Mouse (Mus musculus) neural tube, embryonic 12.5 days (tissue): Measurements from ENCODE around the gene 9330182O14Rik. TPM values are rescaled to one million over a fixed set of nuclear protein-coding genes. Genes with fewer than 3 reads are reported as not detected.

Experiments
- ATAC-seq: fragments of 200-750 bp; cut with Nextera tagmentation; 2 replicates; pipeline ENCODE4 v1.8.0; 2017; ENCODE audit warnings: low read depth, mild to moderate bottlenecking, moderate TSS enrichment, moderate library complexity; ENCODE audit not compliant: low FRiP score
- H3K27ac ChIP-seq: fragments of 300-500 bp; sonication (generic); 2 replicates; pipeline ENCODE4 v1.5.1; 2016
- H3K27me3 ChIP-seq: fragments of 300-500 bp; sonication (generic); replicated peaks from 2 replicates; pipeline ENCODE4 v1.6.1; 2016; ENCODE audit warnings: mild to moderate bottlenecking
- H3K36me3 ChIP-seq: fragments of 300-500 bp; sonication (generic); 2 replicates; pipeline ENCODE4 v1.6.1; 2016; ENCODE audit warnings: mild to moderate bottlenecking
- H3K4me1 ChIP-seq: fragments of 300-500 bp; sonication (generic); 2 replicates; pipeline ENCODE4 v1.6.1; 2016
- H3K4me2 ChIP-seq: fragments of 300-500 bp; sonication (generic); replicated peaks from 2 replicates; pipeline ENCODE4 v1.6.1; 2016; ENCODE audit warnings: mild to moderate bottlenecking
- H3K4me3 ChIP-seq: fragments of 300-500 bp; sonication (generic); 2 replicates; pipeline ENCODE4 v1.5.1; 2016
- H3K9ac ChIP-seq: fragments of 300-500 bp; sonication (generic); 2 replicates; pipeline ENCODE4 v1.6.1; 2016; ENCODE audit warnings: mild to moderate bottlenecking
- H3K9me3 ChIP-seq: fragments of 300-500 bp; sonication (generic); 2 replicates; pipeline ENCODE4 v1.6.1; 2016; ENCODE audit warnings: mild to moderate bottlenecking
- WGBS: fragments of 180-500 bp; shearing (Covaris S2); methylation state at CpG from one replicate; pipeline ENCODE4 v1.1.7; 2016; 5-methylcytosine and 5-hydroxymethylcytosine counted together
- microRNA-seq: library from miRNA; unstranded; fragments of <30 nt; microRNA quantifications from one replicate; pipeline ENCODE4, GENCODE M21; 2017
- polyA plus RNA-seq: library from polyadenylated mRNA; unstranded; fragments of >200 nt; fragmentation: Nextera tagmentation; extraction: Ambion mirVana; gene quantifications from 2 replicates; pipeline ENCODE4 v1.2.1, GENCODE M21; 2016

Gene 9330182O14Rik
- polyA plus RNA-seq, 1 experiment from 2014 or later = not detected

DNA sequence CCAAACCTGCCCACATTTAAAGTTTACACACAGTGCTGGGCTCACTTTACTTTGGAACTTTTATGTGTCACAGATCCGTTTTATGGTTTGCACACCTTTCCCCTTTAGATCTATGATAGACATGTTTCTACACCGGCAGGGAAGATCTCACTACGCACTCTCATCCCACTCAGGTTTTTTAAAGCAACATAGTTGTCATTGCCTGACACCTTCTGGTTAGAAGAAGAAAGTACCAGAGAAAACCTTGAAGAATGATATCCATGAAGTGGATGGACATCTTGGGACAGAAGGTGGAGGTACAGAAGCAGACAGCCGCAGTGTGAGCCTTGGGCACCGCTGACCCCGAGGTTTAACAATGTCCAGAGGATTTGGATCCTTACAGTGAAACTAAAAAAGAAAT is 23.5 kb downstream of the 9330182O14Rik start:
- no peaks in the 10 kb centered on the region for H3K27me3 ChIP-seq
- H3K36me3 ChIP-seq = no peaks in the 10 kb centered on the region
- no peaks in the 10 kb centered on the region for H3K9me3 ChIP-seq
- H3K27ac ChIP-seq = no peak overlapping the region
- no peak for ATAC-seq
- H3K4me1 ChIP-seq = no peaks in the 10 kb centered on the region
- 95% methylated on average over 6 of the region's 6 CpGs for WGBS
- no peak overlapping the region for H3K4me3 ChIP-seq
- no peak overlapping the region for H3K4me2 ChIP-seq
- H3K9ac ChIP-seq = no peak overlapping the region

DNA sequence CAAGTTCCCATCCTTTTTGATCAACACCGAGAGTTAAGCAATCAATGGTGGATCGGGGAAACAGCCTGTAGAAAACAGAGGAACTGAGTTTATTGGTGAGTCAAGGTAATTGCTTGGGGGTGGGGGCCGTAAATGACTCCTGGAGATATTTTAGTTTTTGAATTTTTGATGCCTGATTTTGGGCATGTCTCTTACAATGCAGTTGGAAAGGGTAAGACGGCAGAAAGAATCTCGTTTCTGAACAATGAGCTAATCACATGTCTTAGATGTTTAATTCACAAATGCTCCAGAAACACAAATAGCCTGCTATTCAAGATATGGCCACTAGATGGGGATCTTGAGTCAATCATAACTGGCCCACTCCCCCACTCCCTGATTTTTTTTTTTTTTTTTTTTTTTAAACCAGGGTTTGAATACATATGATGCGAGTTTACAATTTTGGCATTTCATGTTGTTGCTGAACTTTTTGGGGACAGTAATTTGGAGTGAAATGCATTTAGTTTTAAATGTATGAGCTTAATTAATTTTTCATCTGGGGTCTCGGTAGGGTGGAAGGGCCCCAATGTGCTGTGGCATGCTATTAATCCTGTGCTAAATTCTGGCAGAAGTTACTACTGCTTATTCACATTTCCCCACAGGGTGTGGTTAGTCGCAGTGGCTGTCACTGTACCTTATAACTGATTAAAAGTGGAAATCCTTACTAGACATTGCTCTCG is 32.6 kb downstream of the 9330182O14Rik start:
- no peaks in the 10 kb centered on the region; the same call in 1 of the 2 replicates for H3K4me1 ChIP-seq
- H3K9ac ChIP-seq = no peak overlapping the region
- no peak overlapping the region for H3K4me2 ChIP-seq
- no peaks in the 10 kb centered on the region for H3K27me3 ChIP-seq
- ATAC-seq = peak; percentile 30; the same call in 1 of the 2 replicates
- H3K4me3 ChIP-seq = no peak overlapping the region
- H3K36me3 ChIP-seq = no peaks in the 10 kb centered on the region
- WGBS = 32% methylated on average over 9 of the region's 9 CpGs
- H3K9me3 ChIP-seq = no peaks in the 10 kb centered on the region
- H3K27ac ChIP-seq = no peak overlapping the region

DNA sequence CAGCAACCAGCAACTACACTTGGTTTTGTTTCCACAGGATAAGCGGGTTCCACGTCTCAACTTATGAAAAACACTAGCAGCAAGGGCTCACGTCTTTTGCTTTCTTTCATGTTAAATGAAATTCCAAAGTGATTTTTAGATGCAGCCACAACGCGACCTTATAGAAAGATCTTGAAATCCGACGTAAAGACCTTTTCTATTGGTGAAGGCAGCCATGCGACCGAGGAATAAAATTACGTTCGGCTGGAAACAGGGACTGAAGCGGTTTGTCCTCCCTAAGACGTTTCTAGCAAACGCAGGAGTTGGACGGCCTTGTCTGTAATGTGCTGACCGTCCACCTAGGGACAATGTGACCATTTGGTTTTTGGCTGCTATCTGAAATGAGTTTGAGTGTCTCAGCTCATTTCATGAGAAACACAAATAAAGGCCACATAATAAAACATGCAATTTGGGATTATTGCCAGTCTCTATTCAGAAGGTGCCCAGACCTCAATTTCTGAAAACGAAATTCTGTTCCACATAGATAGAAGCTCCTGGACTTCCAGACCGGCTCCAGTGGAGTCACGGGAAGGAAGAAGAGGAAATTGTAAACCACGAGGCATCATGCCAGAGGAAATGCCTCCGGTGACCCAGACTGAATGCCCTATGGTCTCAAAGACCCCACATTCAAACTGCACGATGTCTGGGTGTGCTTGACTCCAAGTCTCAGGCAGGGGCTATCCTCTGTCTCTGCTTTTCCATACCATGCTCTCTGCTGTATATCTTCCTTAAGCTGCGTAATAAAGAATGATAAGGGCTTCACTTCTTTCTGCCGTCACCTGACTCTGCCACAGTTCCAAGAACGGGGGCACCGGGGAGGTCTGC is 33.3 kb downstream of the 9330182O14Rik start:
- no peaks in the 10 kb centered on the region; the same call in 1 of the 2 replicates for H3K4me1 ChIP-seq
- no peak overlapping the region for H3K4me3 ChIP-seq
- ATAC-seq = no peak
- 69% methylated on average over 26 of the region's 26 CpGs for WGBS
- H3K36me3 ChIP-seq = no peaks in the 10 kb centered on the region
- H3K27ac ChIP-seq = no peak overlapping the region
- no peak overlapping the region for H3K9ac ChIP-seq
- no peaks in the 10 kb centered on the region for H3K9me3 ChIP-seq
- H3K27me3 ChIP-seq = no peaks in the 10 kb centered on the region
- H3K4me2 ChIP-seq = peak overlapping the region; percentile 10; the same call in 1 of the 2 replicates

DNA sequence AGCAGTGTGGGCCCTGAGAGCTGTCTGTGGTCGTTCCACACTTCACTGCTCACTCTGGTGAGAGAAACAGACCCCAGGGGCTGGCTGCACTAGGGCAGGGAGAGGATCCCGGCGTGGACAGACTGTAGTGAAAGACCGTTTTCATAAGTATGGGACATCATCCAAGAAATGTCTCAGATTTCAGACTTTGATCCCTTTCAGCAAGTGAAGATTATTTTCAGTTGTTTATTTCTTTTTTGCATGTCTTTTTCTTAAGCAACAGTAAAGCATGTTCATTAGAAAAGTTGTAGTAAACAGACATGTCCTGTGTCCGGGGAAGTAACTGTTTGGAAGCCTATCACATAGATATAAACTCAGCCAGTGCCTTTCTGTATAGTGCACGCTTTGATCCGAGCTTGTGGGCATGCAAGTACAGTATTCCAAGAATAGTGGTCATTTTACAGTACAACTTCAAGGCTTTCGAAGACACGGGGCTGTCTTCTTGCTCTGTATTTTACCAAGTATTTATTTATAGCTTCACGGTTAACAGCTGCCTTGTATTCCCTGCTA is 34.0 kb downstream of the 9330182O14Rik start:
- no peaks in the 10 kb centered on the region for H3K27me3 ChIP-seq
- no peaks in the 10 kb centered on the region for H3K9me3 ChIP-seq
- no peak overlapping the region for H3K4me3 ChIP-seq
- no peaks in the 10 kb centered on the region for H3K36me3 ChIP-seq
- H3K9ac ChIP-seq = no peak overlapping the region
- ATAC-seq = no peak
- H3K27ac ChIP-seq = no peak overlapping the region
- peak overlapping the region; percentile 10; the same call in 1 of the 2 replicates for H3K4me2 ChIP-seq
- H3K4me1 ChIP-seq = no peaks in the 10 kb centered on the region; the same call in 1 of the 2 replicates
- WGBS = 65% methylated on average over 10 of the region's 10 CpGs

DNA sequence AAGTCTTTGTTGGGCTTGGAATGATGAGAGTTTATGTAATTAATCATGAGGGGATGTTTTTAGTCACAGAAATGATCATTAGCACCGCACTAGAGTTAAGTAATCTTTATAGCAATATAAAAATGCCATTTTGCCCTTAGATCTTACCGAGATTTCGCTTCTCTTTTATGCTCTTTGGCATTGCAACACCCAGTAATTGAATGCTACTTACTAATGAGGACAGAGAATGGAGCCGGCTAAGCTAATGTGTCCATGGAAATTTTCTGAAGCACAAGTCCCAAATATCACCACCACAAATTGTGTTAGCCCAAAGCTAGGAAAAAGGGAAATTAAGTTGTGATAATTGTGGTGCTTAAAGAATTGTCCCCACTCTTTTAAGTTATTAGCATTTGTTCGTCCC is 34.9 kb downstream of the 9330182O14Rik start:
- no peak overlapping the region for H3K4me3 ChIP-seq
- H3K36me3 ChIP-seq = no peaks in the 10 kb centered on the region
- H3K9ac ChIP-seq = no peak overlapping the region
- H3K27ac ChIP-seq = no peak overlapping the region
- WGBS = 79% methylated on average over 5 of the region's 5 CpGs
- no peak overlapping the region for H3K4me2 ChIP-seq
- H3K4me1 ChIP-seq = no peaks in the 10 kb centered on the region; the same call in 1 of the 2 replicates
- no peaks in the 10 kb centered on the region for H3K9me3 ChIP-seq
- H3K27me3 ChIP-seq = no peaks in the 10 kb centered on the region
- no peak for ATAC-seq

DNA sequence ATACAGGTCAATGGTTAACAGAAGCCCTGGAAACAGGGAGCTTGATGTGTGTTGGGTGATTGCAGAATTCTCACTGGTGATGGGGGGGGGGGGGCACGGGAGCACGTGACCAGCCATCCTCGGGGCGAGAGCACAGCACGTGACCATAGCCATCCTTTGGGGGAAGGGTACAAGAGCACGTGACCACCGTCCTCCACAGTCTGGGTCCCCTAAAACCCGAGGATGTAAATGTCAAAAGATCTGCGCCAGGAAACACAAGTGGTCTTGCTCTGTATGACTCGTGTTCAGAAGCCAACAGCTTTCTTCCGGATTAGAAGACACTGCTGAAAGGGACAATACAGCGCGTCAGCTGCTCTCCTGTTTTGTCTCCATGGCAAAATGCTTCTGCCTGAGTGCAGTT is 35.5 kb downstream of the 9330182O14Rik start:
- 41% methylated on average over 13 of the region's 13 CpGs for WGBS
- peak; percentile 65 for ATAC-seq
- Histone ChIP-seq H3K9me3 (no peaks in the 10 kb centered on the region), H3K36me3 (no peaks in the 10 kb centered on the region), H3K9ac (no peak overlapping the region), H3K4me3 (no peak overlapping the region), H3K4me2 (peak overlapping the region; percentile 46), H3K27ac (no peak overlapping the region), H3K4me1 (no peaks in the 10 kb centered on the region; the same call in 1 of the 2 replicates), H3K27me3 (no peaks in the 10 kb centered on the region)

DNA sequence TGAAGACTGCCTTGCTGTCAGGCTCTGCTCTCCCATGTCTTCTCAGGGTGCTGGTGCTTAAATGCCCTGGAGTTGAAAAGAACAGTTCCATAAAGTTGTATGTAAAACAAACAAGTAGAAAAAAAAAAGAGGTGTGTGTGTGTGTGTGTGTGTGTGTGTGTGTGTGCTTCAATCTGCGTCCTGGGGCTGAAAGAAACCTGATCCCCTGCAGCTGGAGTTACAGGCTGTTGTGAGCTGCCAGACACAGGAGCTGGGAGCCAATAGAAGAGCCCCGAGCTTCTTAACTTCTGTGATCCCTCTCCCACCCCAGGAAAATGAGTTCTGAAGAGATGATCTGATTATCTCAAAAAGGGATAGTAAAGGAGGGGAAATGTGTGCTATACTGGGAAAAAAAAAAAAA is 45.3 kb downstream of the 9330182O14Rik start:
- no peaks in the 10 kb centered on the region for H3K4me1 ChIP-seq
- H3K36me3 ChIP-seq = no peaks in the 10 kb centered on the region
- no peak overlapping the region for H3K9ac ChIP-seq
- no peak for ATAC-seq
- H3K4me3 ChIP-seq = no peak overlapping the region
- H3K27ac ChIP-seq = no peak overlapping the region
- H3K4me2 ChIP-seq = no peak overlapping the region
- WGBS = 8% methylated on average over 2 of the region's 2 CpGs
- H3K9me3 ChIP-seq = no peaks in the 10 kb centered on the region
- H3K27me3 ChIP-seq = no peaks in the 10 kb centered on the region

DNA sequence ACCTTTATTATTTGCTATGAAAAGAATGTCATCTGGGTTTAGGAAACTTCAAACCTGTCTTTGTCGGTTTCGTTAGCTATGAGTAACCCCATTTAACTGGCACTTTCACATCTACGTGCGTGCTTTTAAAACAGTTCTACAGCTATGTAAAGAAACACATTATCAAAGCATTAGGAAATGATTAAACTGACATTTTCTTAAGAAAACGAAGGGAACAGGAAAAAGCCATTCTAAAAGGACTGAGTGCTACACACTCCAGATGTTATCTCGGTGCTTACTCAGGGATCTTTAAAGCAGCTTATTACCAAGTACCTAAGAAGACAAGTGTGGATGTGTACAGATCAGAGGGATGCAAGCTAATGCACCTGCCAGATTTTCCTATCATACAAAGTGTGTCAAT is 52.9 kb downstream of the 9330182O14Rik start:
- Histone ChIP-seq H3K4me1 (no peaks in the 10 kb centered on the region), H3K4me3 (no peak overlapping the region), H3K27me3 (no peaks in the 10 kb centered on the region), H3K27ac (no peak overlapping the region), H3K36me3 (no peaks in the 10 kb centered on the region), H3K4me2 (no peak overlapping the region), H3K9ac (no peak overlapping the region), H3K9me3 (no peaks in the 10 kb centered on the region)
- ATAC-seq = no peak
- WGBS = 85% methylated on average over 6 of the region's 6 CpGs

Small RNA genes within 50 kb of the gene (microRNA-seq; reads per million reads assigned to microRNA genes)
- gene Gm25958 = not detected
